Mouse (Mus musculus): Measurements from ENCODE around the gene Igfbp4. TPM values are rescaled to one million over a fixed set of nuclear protein-coding genes. Genes with fewer than 3 reads are reported as not detected.

Igfbp4 gene
- total RNA-seq (2023), result 382 TPM

GRCm38 (mm10) chr11:99041051-99041729, at the start of gene Igfbp4:
TSS of gene Igfbp4 (plus strand) at chr11:99041244.

GRCm38 (mm10) chr11:99023500-99024467, 17.3 kb upstream of the Igfbp4 start, which contains the start of gene Top2a:
TSS of gene Top2a (minus strand) at chr11:99024189.

GRCm38 (mm10) chr11:99089077-99089601, 48.1 kb downstream of the Igfbp4 start, which contains the start of gene Tns4:
TSS of gene Tns4 (minus strand) at chr11:99089306.

Other genes with a start within 250 kb of the Igfbp4 start
- gene Msl1, start 245.7 kb upstream of the Igfbp4 start, total RNA-seq (2023), result 107 TPM
- 108 TPM for gene Casc3, start 236.3 kb upstream of the Igfbp4 start, total RNA-seq (2023)
- 0.62 TPM for gene Rapgefl1, start 204.5 kb upstream of the Igfbp4 start, total RNA-seq (2023)
- 47.8 TPM for gene Wipf2, start 177.6 kb upstream of the Igfbp4 start, total RNA-seq (2023)
- 1.2 TPM for gene Cdc6, start 133.4 kb upstream of the Igfbp4 start, total RNA-seq (2023)
- gene Rara, start 113.4 kb upstream of the Igfbp4 start, total RNA-seq (2023), result 99.1 TPM
- not detected for gene Gjd3, start 58.2 kb upstream of the Igfbp4 start, total RNA-seq (2023)
- gene Top2a, start 17.1 kb upstream of the Igfbp4 start, total RNA-seq (2023), result 9.8 TPM
- 0.50 TPM for gene Tns4, start 48.1 kb downstream of the Igfbp4 start, total RNA-seq (2023)
- gene Ccr7, start 113.8 kb downstream of the Igfbp4 start, total RNA-seq (2023), result 1,508 TPM
- 193 TPM for gene Smarce1, start 189.8 kb downstream of the Igfbp4 start, total RNA-seq (2023)
- gene Krt222, start 202.8 kb downstream of the Igfbp4 start, total RNA-seq (2023), result 0.53 TPM
- not detected for gene Krt24, start 244.0 kb downstream of the Igfbp4 start, total RNA-seq (2023)